Mouse (Mus musculus) midbrain, embryonic 13.5 days (tissue): ENCODE measurements around the gene Lpar2. TPM values are rescaled to one million over a fixed set of nuclear protein-coding genes. Genes with fewer than 3 reads are reported as not detected.
A peak's percentile ranks its signal among the peaks of the same experiment; 100 is the strongest.

Source experiments
- ATAC-seq: fragments of 200-750 bp; cut with Nextera tagmentation; 2 replicates; pipeline ENCODE4 v1.8.0; 2017; ENCODE audit warnings: mild to moderate bottlenecking, moderate TSS enrichment, moderate library complexity
- H3K27ac ChIP-seq: fragments of 300-500 bp; sonication (generic); 2 replicates; pipeline ENCODE4 v1.5.1; 2015; ENCODE audit warnings: inconsistent platforms, mild to moderate bottlenecking, moderate library complexity
- H3K27me3 ChIP-seq: fragments of 300-500 bp; sonication (generic); 2 replicates; pipeline ENCODE4 v1.6.1; 2015; ENCODE audit warnings: mild to moderate bottlenecking, inconsistent platforms
- H3K36me3 ChIP-seq: fragments of 300-500 bp; sonication (generic); 2 replicates; pipeline ENCODE4 v1.6.1; 2015; ENCODE audit warnings: mild to moderate bottlenecking, inconsistent platforms
- H3K4me1 ChIP-seq: fragments of 300-500 bp; sonication (generic); replicated peaks from 2 replicates; pipeline ENCODE4 v1.6.1; 2015; ENCODE audit warnings: inconsistent platforms
- H3K4me2 ChIP-seq: fragments of 300-500 bp; sonication (generic); replicated peaks from 2 replicates; pipeline ENCODE4 v1.6.1; 2015; ENCODE audit warnings: moderate library complexity, mild to moderate bottlenecking, inconsistent platforms
- H3K4me3 ChIP-seq: fragments of 300-500 bp; sonication (generic); replicated peaks from 2 replicates; pipeline ENCODE4 v1.5.1; 2015; ENCODE audit warnings: mild to moderate bottlenecking, inconsistent platforms
- H3K9ac ChIP-seq: fragments of 300-500 bp; sonication (generic); replicated peaks from 2 replicates; pipeline ENCODE4 v1.6.1; 2015; ENCODE audit warnings: mild to moderate bottlenecking, inconsistent platforms
- H3K9me3 ChIP-seq: fragments of 300-500 bp; sonication (generic); 2 replicates; pipeline ENCODE4 v1.6.1; 2016; ENCODE audit warnings: mild to moderate bottlenecking, inconsistent platforms
- WGBS: fragments of 180-500 bp; shearing (Covaris S2); methylation state at CpG from one replicate; pipeline ENCODE4 v1.1.7; 2015; 5-methylcytosine and 5-hydroxymethylcytosine counted together
- polyA plus RNA-seq: library from polyadenylated mRNA; unstranded; fragments of >200 nt; fragmentation: Nextera tagmentation; extraction: Ambion mirVana; gene quantifications from 2 replicates; pipeline ENCODE4 v1.2.1, GENCODE M21; 2015

Lpar2 gene
- 0.58 and 0.64 TPM in 2 replicates for polyA plus RNA-seq

DNA sequence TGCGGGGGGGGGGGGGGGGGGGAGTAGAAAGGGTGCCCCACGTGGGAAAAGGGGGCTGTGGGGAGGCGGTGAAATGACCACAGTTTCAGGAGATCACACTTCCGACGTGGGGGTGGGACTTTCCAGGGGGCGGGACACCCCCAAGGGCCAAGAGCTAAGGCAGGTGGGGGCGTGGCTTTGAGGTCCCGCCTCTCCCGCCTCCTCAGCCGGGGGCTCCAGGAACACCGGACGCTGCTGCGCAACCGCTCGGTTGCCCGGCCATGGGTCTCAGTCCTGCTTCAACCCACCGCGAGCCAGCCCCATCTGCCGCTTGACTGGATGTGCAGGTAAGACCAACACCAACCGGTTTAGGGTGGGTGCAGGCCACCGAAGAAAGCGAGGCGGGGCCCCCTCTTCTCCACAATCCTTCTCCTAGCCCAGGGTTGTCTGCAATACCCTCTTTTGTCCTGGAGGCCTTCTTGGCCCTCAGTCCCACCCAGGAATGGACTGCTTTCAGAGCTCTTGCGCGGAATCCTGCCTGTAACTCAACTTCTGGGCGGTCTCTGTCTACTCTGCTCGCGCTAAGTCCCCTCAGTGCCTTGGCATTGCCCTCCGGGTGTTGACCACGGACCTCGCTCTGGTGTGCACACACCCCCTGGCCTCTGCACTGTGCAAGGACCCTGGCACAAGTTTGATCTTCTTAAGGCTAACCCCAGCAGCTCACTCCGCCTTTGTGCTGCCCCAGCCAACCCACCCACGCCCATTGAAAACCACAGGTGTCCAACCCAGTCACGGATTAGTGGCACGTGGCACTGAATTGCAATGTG, at the start of gene Lpar2:
Gene Lpar2 (plus strand): TSS at position 44 of the 806 bp plus-strand sequence.
- Histone ChIP-seq H3K9ac (peak within 1 kb of the TSS; percentile 78), H3K9me3 (no peaks in the 10 kb centered on the region), H3K4me1 (peaks cover 41% of the 10 kb centered on the region), H3K36me3 (peaks cover 53% of the 10 kb centered on the region), H3K27me3 (peaks cover 29% of the 10 kb centered on the region), H3K4me3 (peak within 1 kb of the TSS; percentile 62), H3K27ac (peak within 1 kb of the TSS; percentile 79), H3K4me2 (peak within 1 kb of the TSS; percentile 78)
- ATAC-seq: peak; percentile 84
- under 1% methylated on average over 32 of the region's 35 CpGs for WGBS

DNA sequence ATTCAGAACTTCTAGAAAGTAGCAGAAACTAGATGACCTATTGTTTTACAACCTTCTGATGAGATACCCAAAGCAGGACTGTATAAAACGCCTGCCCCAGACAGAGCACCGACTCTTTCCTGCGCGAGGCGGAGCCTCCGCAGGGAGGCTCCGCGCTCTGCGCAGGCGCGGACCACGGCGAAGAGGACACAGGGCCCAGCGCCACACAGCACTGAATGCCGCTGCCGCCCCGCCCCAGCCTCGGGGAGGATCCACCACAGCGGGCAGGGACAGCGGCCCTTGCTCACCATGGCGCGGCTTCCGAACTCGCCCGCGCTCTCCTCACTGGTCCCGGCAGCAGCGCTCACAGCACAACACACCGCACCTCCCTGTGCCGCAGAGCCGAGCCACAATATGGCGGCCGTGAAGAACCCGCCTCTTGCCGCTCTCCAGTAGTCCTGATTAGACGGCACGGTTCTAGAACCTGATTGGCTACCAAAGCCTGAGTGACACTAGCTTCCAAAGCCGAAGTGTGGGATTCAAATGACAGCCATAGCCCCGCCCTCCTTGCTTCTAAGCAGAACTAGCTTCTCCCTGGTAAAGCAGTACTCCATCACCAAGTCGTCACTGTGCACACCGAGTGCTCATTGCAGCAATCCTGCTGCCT, 47.6 kb upstream of the Lpar2 start, which contains the start of gene Gm20422:
Gene Gm20422 (minus strand): TSS at position 384 of the 646 bp plus-strand sequence.
- Histone ChIP-seq H3K4me3 (peak within 1 kb of the TSS; percentile 75), H3K27me3 (no peaks in the 10 kb centered on the region), H3K27ac (peak within 1 kb of the TSS; percentile 100), H3K9me3 (no peaks in the 10 kb centered on the region), H3K4me2 (peak within 1 kb of the TSS; percentile 73), H3K4me1 (peaks cover 30% of the 10 kb centered on the region), H3K36me3 (peaks cover 2% of the 10 kb centered on the region), H3K9ac (peak within 1 kb of the TSS; percentile 91)
- WGBS: under 1% methylated on average over 40 of the region's 41 CpGs
- ATAC-seq: peak; percentile 99

DNA sequence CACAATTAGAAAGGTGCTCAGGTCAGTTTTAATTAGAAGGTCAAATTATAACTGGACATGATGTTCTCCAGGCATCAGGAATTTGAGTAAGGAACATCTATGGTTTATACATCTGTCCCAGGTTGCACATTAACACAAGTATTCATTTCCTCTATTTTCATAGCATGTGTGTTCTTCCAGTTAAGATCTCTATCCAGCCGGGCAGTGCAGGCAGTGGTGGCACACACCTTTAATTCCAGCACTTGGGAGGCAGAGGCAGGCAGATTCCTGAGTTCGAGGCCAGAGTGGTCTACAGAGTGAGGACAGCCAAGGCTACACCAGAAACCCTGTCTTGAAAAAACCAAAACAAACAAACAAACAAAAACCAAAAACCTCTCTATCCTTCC, 47.1 kb upstream of the Lpar2 start:
- H3K4me1 ChIP-seq: peaks cover 30% of the 10 kb centered on the region
- H3K36me3 ChIP-seq: no peaks in the 10 kb centered on the region
- H3K27me3 ChIP-seq: no peaks in the 10 kb centered on the region
- H3K27ac ChIP-seq: peak overlapping the region; percentile 100
- WGBS: 65% methylated on average over 2 of the region's 2 CpGs
- H3K4me3 ChIP-seq: peak overlapping the region; percentile 75
- H3K9me3 ChIP-seq: no peaks in the 10 kb centered on the region
- H3K4me2 ChIP-seq: peak overlapping the region; percentile 43
- H3K9ac ChIP-seq: no peak overlapping the region
- ATAC-seq: no peak; the same call in 1 of the 2 replicates

DNA sequence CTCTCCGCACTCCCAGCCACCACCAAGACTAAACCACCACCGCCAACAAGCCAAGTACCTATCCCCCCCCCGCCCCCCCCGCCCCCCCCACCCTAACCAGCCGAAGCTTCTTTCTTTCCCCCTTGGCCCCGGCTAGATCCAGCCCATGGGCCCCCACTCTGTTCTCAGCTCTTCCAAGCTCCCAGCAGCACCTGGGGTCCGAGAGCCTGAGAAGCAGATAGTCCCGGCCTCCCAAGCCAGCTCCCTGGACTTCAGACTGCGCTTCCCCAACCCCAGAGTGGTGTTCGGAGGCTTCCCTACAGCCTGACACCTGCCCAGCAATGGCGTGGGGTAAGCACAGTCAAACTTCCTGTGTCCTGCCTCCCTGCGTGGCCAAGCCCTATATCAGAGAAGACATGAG, 45.1 kb upstream of the Lpar2 start:
- no peak overlapping the region for H3K4me3 ChIP-seq
- ATAC-seq: no peak
- H3K4me2 ChIP-seq: no peak overlapping the region
- no peaks in the 10 kb centered on the region for H3K9me3 ChIP-seq
- no peak overlapping the region for H3K27ac ChIP-seq
- peaks cover 20% of the 10 kb centered on the region for H3K4me1 ChIP-seq
- H3K9ac ChIP-seq: no peak overlapping the region
- no peaks in the 10 kb centered on the region for H3K27me3 ChIP-seq
- no peaks in the 10 kb centered on the region for H3K36me3 ChIP-seq
- WGBS: 75% methylated on average over 8 of the region's 12 CpGs

DNA sequence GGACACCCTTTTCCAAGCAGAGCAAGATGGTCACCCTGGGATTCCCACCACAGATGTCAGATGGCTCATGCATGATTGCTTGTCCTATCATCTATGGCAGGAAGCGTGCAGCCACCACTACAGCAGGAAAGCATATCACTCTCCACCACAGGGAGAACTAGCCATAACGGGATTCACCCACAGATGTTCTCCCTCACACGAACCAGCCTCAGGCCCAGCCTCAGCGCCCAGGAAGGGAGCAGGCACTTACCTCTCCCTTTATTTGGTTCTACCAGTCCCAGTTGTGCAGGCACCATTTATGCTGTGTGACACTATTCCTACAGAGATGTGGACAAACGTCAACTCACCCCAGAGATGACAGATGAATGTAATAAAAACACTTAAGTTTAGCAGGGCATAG, 33.1 kb upstream of the Lpar2 start:
- no peak overlapping the region for H3K4me2 ChIP-seq
- ATAC-seq: no peak
- WGBS: 94% methylated on average over 5 of the region's 5 CpGs
- no peak overlapping the region for H3K27ac ChIP-seq
- H3K4me3 ChIP-seq: no peak overlapping the region
- peaks cover 27% of the 10 kb centered on the region for H3K4me1 ChIP-seq
- no peak overlapping the region for H3K9ac ChIP-seq
- H3K36me3 ChIP-seq: peaks cover 9% of the 10 kb centered on the region
- no peaks in the 10 kb centered on the region for H3K9me3 ChIP-seq
- H3K27me3 ChIP-seq: no peaks in the 10 kb centered on the region

DNA sequence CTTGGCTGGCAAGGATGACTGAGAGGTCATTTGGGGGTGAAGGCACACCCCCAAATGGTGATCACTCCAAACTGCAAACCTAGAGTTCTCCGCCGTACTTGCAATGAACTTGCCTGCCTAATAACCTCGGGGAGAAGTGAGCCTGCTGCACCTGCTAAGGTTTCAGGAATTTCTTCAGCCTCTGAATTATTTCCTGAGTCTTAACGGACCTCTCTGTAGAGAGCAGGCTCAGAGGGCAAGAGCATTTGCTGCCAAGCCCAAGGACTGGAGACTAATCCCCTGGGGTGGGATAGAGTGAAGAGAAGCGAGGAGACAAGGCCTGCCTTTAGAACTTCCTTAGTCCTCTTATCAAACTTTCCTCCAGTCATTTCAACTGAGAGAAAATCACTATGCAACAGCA, 32.5 kb upstream of the Lpar2 start:
- peaks cover 16% of the 10 kb centered on the region for H3K36me3 ChIP-seq
- no peak overlapping the region for H3K9ac ChIP-seq
- no peak overlapping the region for H3K27ac ChIP-seq
- H3K4me1 ChIP-seq: peaks cover 27% of the 10 kb centered on the region
- peak overlapping the region; percentile 82; the same call in 1 of the 2 replicates for H3K4me2 ChIP-seq
- 75% methylated on average over 5 of the region's 5 CpGs for WGBS
- no peak for ATAC-seq
- peak overlapping the region; percentile 100; the same call in 1 of the 2 replicates for H3K4me3 ChIP-seq
- no peaks in the 10 kb centered on the region for H3K27me3 ChIP-seq
- H3K9me3 ChIP-seq: no peaks in the 10 kb centered on the region

DNA sequence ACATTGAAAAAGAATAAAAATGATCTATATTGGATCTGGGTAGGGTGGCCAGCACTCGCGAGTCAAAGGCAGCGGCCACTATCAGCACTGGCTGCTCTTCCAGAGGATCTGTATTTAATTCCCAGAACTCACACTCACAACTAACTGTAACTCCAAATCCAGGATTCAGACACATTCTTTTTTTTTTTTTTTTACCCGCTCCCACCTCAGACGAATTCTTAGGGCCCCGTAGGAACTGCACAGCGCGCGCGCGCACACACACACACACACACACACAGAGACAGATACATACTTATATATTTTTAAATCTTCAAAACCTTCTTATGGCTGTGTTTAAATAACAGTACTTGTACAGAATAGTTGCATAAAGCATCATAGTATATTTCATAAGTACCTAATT, 31.9 kb upstream of the Lpar2 start:
- Histone ChIP-seq H3K9me3 (no peaks in the 10 kb centered on the region), H3K27me3 (no peaks in the 10 kb centered on the region), H3K4me1 (peaks cover 27% of the 10 kb centered on the region), H3K4me2 (peak overlapping the region; percentile 82), H3K36me3 (peaks cover 22% of the 10 kb centered on the region), H3K27ac (peak overlapping the region; percentile 75), H3K9ac (peak overlapping the region; percentile 99), H3K4me3 (peak overlapping the region; percentile 100)
- WGBS: 39% methylated on average over 11 of the region's 11 CpGs
- ATAC-seq: no peak

DNA sequence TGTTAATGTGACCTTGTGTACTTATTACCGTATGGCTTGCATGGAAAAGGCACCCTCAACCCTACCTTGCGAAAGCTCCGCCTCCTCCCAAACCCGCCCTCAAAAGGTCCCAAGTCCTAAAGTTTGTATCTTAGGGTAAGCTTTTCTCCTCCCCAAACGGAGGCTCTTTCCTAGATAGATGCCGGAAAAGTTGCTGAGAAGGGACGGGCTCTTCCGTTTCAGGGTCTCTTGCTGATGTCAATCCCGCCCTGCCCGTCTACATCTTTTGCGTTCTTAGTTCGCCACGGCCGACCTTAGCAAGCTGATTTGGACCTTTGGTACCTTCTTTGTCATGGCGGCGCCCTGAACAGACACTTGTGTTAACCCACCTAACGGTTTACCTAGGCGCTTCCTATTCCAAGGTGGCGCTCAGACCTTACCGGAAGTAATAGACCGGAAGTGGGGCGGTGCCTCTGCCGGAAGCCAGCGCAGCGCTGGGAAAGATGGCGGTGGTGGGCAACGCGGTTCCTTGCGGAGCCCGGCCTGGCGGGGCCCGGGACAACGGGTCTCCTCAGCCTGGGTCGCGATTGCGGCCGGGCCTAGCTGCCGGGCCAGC, 31.4 kb upstream of the Lpar2 start, which contains the start of the genes Atp13a1 and Zfp866:
Gene Atp13a1 (plus strand): TSS at position 391 of the 595 bp plus-strand sequence.
Gene Zfp866 (minus strand): TSS at position 406 of the 595 bp plus-strand sequence.
- H3K9me3 ChIP-seq: no peaks in the 10 kb centered on the region
- H3K36me3 ChIP-seq: peaks cover 27% of the 10 kb centered on the region
- H3K27ac ChIP-seq: peak within 1 kb of the TSS; percentile 82
- peak within 1 kb of the TSS; percentile 99 for H3K9ac ChIP-seq
- under 1% methylated on average over 38 of the region's 38 CpGs for WGBS
- no peaks in the 10 kb centered on the region for H3K27me3 ChIP-seq
- peak within 1 kb of the TSS; percentile 82 for H3K4me2 ChIP-seq
- ATAC-seq: peak; percentile 97
- H3K4me3 ChIP-seq: peak within 1 kb of the TSS; percentile 100
- peaks cover 27% of the 10 kb centered on the region for H3K4me1 ChIP-seq

DNA sequence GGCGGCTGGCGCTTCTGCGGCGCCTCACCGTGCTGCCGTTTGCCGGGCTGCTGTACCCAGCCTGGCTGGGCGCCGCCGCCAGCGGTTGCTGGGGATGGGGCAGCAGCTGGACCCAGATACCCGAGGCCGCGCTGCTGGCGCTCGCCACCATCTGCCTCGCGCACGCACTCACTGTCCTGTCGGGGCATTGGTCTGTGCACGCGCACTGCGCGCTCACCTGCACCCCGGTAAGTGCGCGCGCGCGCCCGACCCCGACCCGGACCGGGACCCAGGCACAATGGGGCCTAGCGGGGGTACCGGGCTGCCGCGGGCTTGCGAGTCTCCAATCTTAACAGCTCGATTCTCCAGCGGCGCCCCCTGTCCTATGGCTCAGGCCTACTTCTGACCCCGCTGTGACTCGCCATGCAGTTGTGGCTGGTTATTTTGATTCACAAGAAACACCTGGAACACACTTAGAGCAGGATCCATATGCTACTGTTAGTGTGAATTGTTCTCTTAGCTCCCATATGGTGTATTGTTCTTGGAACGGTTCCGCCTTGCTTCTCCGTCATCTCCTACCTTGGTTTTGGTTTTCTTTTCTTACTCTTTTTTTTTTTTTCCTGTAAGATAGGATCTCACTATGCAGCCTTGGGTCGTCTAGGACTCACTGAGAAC, 30.7 kb upstream of the Lpar2 start:
- peaks cover 27% of the 10 kb centered on the region for H3K4me1 ChIP-seq
- under 1% methylated on average over 41 of the region's 48 CpGs for WGBS

DNA sequence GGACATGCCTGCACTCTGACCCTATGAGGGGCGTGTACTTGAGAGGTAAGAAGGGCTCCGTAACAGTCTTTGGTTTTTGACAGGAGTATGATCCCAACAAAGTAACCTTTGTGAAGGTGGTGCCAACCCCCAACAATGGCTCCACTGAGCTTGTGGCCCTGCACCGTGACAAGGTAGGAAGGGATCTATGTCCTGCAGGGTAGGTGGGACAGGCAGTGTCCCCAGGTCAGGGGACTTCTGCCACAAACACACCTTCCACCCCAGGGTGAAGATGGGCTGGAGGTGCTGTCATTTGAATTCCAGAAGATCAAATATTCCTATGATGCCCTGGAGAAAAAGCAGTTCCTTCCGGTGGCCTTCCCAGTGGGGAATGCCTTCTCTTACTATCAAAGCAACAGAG, 28.6 kb upstream of the Lpar2 start:
- H3K4me3 ChIP-seq: no peak overlapping the region
- H3K9me3 ChIP-seq: no peaks in the 10 kb centered on the region
- H3K9ac ChIP-seq: no peak overlapping the region
- no peak for ATAC-seq
- H3K27me3 ChIP-seq: no peaks in the 10 kb centered on the region
- no peak overlapping the region for H3K4me2 ChIP-seq
- peaks cover 55% of the 10 kb centered on the region for H3K36me3 ChIP-seq
- H3K27ac ChIP-seq: no peak overlapping the region
- WGBS: 96% methylated on average over 4 of the region's 4 CpGs
- H3K4me1 ChIP-seq: peaks cover 27% of the 10 kb centered on the region

More for the DNA sequence above, 30.7 kb upstream of the Lpar2 start:
- Histone ChIP-seq H3K27ac (peak overlapping the region; percentile 82), H3K36me3 (peaks cover 34% of the 10 kb centered on the region), H3K4me3 (peak overlapping the region; percentile 100), H3K4me2 (peak overlapping the region; percentile 82), H3K9ac (peak overlapping the region; percentile 99), H3K27me3 (no peaks in the 10 kb centered on the region), H3K9me3 (no peaks in the 10 kb centered on the region)
- peak; percentile 82 for ATAC-seq

DNA sequence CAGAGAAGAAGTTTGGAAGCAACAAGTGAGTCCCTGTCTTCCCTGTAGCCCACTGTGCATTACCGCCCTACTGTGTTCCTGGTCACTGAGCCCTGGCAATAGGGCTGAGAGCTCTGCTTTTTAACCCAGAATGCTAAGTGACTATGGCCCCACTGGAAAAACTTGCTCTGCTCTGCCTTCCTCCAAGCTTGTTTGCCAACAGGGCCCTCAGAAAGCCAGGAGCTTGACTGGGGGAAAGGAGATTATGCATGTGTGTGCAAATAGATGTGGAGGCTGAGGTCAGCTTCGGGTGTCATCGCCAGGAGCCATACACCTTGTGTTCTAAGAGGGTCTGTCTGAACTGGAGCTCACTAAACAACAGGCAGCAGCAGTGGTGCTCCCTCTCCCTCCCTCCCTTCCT, 28.1 kb upstream of the Lpar2 start:
- Histone ChIP-seq H3K4me3 (no peak overlapping the region), H3K9ac (no peak overlapping the region; the same call in 1 of the 2 replicates), H3K27me3 (no peaks in the 10 kb centered on the region), H3K4me2 (no peak overlapping the region), H3K4me1 (peaks cover 27% of the 10 kb centered on the region), H3K36me3 (peaks cover 59% of the 10 kb centered on the region), H3K27ac (no peak overlapping the region), H3K9me3 (no peaks in the 10 kb centered on the region)
- no peak for ATAC-seq
- WGBS: 95% methylated on average over 3 of the region's 3 CpGs
